Mouse (Mus musculus) heart, adult 18-20 months (tissue): Measurements from ENCODE around the gene Arl4d. TPM values are rescaled to one million over a fixed set of nuclear protein-coding genes. Genes with fewer than 3 reads are reported as not detected.

Source experiments
- total RNA-seq, 2 experiments: library from RNA; stranded (reverse); gene quantifications; 2 replicates each; pipeline ENCODE4 v1.2.3; 2021

Arl4d gene
- total RNA-seq, 2 experiments from 2014 or later, result 19.6 to 22.5 TPM

Other genes starting within 250 kb of the Arl4d start
- 10 to 100 TPM; 18.5 to 22.9 TPM for gene Aarsd1, start 247.9 kb upstream of the Arl4d start, total RNA-seq
- 10 to 100 TPM in 1 of 2 experiments, 1 to 10 TPM in 1; 6.0 to 10.3 TPM for gene Gm27029, start 240.7 kb upstream of the Arl4d start, total RNA-seq
- 10 to 100 TPM; 11.0 to 11.2 TPM for gene Rundc1, start 240.5 kb upstream of the Arl4d start, total RNA-seq
- 10 to 100 TPM; 52.7 to 61.5 TPM for gene Ptges3l, start 240.2 kb upstream of the Arl4d start, total RNA-seq
- gene Rpl27, start 223.2 kb upstream of the Arl4d start, total RNA-seq, result 10 to 100 TPM; 45.0 to 48.0 TPM
- 10 to 100 TPM; 14.0 to 16.2 TPM for gene Ifi35, start 217.1 kb upstream of the Arl4d start, total RNA-seq
- gene Rnd2, start 200.5 kb upstream of the Arl4d start, total RNA-seq, result 1 to 10 TPM; 5.1 to 6.2 TPM
- gene Vat1, start 199.3 kb upstream of the Arl4d start, total RNA-seq, result 10 to 100 TPM; 23.7 to 24.6 TPM
- gene Brca1, start 113.6 kb upstream of the Arl4d start, total RNA-seq, result under 1 TPM; 0.27 to 0.31 TPM
- gene Nbr1, start 113.4 kb upstream of the Arl4d start, total RNA-seq, result 100 to 1,000 TPM in 1 of 2 experiments, 10 to 100 TPM in 1; 94.7 to 131 TPM
- 1 to 10 TPM; 3.2 to 5.9 TPM for gene Tmem106a, start 83.3 kb upstream of the Arl4d start, total RNA-seq
- not detected for gene Gm11634, start 66.3 kb upstream of the Arl4d start, total RNA-seq
- 10 to 100 TPM; 43.7 to 52.3 TPM for gene Rdm1, start 38.3 kb upstream of the Arl4d start, total RNA-seq
- 10 to 100 TPM; 16.4 to 17.2 TPM for gene Dhx8, start 67.4 kb downstream of the Arl4d start, total RNA-seq
- under 1 TPM; 0.21 to 0.32 TPM for gene Etv4, start 119.8 kb downstream of the Arl4d start, total RNA-seq
- gene Meox1, start 228.8 kb downstream of the Arl4d start, total RNA-seq, result 1 to 10 TPM; 4.3 to 6.5 TPM